Mouse (Mus musculus) lung, embryonic 15.5 days (tissue): ENCODE results near the gene Hnrnpf. TPM values are rescaled to one million over a fixed set of nuclear protein-coding genes. Genes with fewer than 3 reads are reported as not detected.

Source experiments
- ATAC-seq: fragments of 200-750 bp; cut with Nextera tagmentation; 2 replicates; pipeline ENCODE4 v1.8.0; 2017; ENCODE audit warnings: moderate number of reproducible peaks, borderline replicate concordance; ENCODE audit not compliant: low FRiP score, low TSS enrichment; ENCODE audit errors: extremely low read depth
- H3K27ac ChIP-seq: fragments of 300-500 bp; sonication (generic); 2 replicates; pipeline ENCODE4 v1.5.1; 2015; ENCODE audit warnings: moderate library complexity, mild to moderate bottlenecking, inconsistent platforms
- H3K27me3 ChIP-seq: fragments of 300-500 bp; sonication (generic); 2 replicates; pipeline ENCODE4 v1.6.1; 2015; ENCODE audit warnings: inconsistent platforms
- H3K36me3 ChIP-seq: fragments of 300-500 bp; sonication (generic); 2 replicates; pipeline ENCODE4 v1.6.1; 2015; ENCODE audit warnings: inconsistent platforms
- H3K4me1 ChIP-seq: fragments of 300-500 bp; sonication (generic); 2 replicates; pipeline ENCODE4 v1.6.1; 2015; ENCODE audit warnings: inconsistent platforms
- H3K4me2 ChIP-seq: fragments of 300-500 bp; sonication (generic); 2 replicates; pipeline ENCODE4 v1.6.1; 2015; ENCODE audit warnings: inconsistent platforms, mild to moderate bottlenecking, moderate library complexity
- H3K4me3 ChIP-seq: fragments of 300-500 bp; sonication (generic); 2 replicates; pipeline ENCODE4 v1.5.1; 2015; ENCODE audit warnings: mild to moderate bottlenecking, inconsistent platforms
- H3K9ac ChIP-seq: fragments of 300-500 bp; sonication (generic); 2 replicates; pipeline ENCODE4 v1.6.1; 2015; ENCODE audit warnings: inconsistent platforms
- H3K9me3 ChIP-seq: fragments of 300-500 bp; sonication (generic); 2 replicates; pipeline ENCODE4 v1.6.1; 2016; ENCODE audit warnings: inconsistent platforms
- WGBS: fragments of 180-500 bp; shearing (Covaris S2); methylation state at CpG from one replicate; pipeline ENCODE4 v1.1.7; 2015; 5-methylcytosine and 5-hydroxymethylcytosine counted together
- polyA plus RNA-seq: library from polyadenylated mRNA; unstranded; fragments of >200 nt; fragmentation: Nextera tagmentation; extraction: Ambion mirVana; gene quantifications from 2 replicates; pipeline ENCODE4 v1.2.1, GENCODE M21; 2015

Hnrnpf gene
- polyA plus RNA-seq, 1 experiment from 2014 or later: 788 TPM

DNA sequence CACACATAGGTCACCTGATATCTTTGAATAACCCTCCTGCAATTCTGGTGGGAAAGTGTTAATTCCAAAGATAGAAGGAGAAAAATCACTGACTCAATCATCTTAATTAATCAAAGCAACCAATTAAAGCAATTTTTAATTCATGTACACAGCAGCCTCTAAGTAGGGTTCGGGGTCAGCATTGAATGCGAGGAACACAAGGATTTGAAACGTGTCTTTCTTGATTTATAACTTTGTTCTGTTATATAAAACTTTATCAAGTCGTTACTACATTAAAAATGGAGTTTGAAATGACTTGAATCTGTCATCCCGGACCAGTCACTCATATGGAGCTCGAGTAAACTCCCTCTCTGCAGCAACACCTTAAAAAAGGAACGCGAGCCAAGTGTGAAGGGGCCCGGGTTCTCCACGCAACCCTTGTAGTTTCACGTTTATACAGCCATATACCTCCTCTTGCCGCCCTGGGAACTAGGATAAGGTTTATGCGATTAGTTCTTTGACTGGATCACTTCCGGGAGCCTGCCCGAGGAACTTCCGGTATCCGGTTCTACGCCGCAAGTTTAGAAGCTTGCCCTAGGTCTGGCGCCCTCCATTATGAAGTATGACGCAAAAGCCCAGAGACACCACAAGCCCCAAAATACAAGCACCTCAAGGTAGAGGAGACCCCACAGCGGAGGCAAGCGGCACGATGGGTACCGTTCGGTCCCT lies 21.3 kb upstream of the Hnrnpf start:
- no peaks in the 10 kb centered on the region for H3K27me3 ChIP-seq
- H3K27ac ChIP-seq: peak overlapping the region; percentile 100
- H3K9me3 ChIP-seq: no peaks in the 10 kb centered on the region
- H3K4me1 ChIP-seq: peaks cover 9% of the 10 kb centered on the region
- peak overlapping the region; percentile 58 for H3K9ac ChIP-seq
- ATAC-seq: peak; percentile 87; the same call in 1 of the 2 replicates
- no peaks in the 10 kb centered on the region for H3K36me3 ChIP-seq
- WGBS: 10% methylated on average over 26 of the region's 26 CpGs
- peak overlapping the region; percentile 71 for H3K4me2 ChIP-seq
- peak overlapping the region; percentile 51 for H3K4me3 ChIP-seq

DNA sequence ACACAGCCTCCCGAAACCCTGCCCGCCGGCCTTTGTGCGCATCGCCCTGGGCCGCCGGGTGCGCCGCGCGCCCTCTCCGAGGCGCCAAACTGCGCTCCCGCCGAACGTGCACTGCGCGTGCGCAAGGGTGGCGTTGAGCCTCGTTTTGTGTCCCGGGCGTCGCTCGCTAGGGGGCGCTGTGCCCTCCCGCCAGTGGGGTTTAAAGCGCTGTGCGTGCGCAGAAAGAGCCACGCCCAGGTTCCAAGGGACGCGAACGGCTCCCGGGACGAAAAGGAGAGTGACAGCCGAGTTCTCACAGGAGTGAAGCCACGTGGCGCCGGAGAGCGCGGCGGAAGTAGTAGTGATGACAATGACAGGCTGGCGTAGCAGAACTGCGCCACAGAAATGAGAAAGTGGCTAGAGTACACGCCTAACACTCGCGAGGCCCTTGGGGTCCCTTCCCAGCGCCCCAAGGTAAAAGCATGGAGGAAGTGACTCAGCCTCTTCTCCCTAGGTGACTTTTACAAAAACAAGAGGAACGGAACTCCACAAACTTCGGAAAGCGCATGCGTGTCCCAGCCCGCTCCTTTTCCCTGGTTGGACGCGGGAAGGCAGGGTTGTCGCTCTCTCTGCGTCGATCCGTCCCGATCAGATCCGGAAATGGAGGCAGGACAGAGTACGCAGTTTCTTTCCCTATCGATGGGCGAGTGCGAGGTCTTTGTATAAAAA lies 20.6 kb upstream of the Hnrnpf start:
- under 1% methylated on average over 67 of the region's 67 CpGs for WGBS
- H3K4me3 ChIP-seq: peak overlapping the region; percentile 51
- H3K4me2 ChIP-seq: peak overlapping the region; percentile 71
- H3K27me3 ChIP-seq: no peaks in the 10 kb centered on the region
- no peaks in the 10 kb centered on the region for H3K9me3 ChIP-seq
- peak; percentile 95 for ATAC-seq
- H3K36me3 ChIP-seq: no peaks in the 10 kb centered on the region
- peak overlapping the region; percentile 100 for H3K27ac ChIP-seq
- H3K4me1 ChIP-seq: peaks cover 9% of the 10 kb centered on the region
- peak overlapping the region; percentile 58 for H3K9ac ChIP-seq

DNA sequence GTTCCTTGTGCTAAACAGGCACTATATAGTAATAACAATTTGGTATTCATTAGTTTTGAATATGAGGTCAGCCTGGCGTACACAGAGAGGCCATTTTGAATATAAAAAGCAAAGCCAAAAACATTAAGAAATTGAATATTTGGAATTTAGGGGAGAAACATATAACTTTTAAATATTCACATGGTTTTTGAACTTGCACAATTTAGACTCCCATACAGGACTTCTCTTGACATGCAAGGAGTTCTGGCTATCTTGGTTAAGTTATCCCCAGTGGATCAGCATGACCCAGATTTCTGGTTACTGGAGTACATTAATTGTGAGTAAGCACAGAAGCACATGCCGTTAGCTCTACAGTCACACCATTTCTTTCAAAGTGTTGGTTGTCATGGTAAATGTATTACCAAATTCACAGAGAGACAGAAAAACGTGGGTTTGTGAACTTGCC lies 19.7 kb upstream of the Hnrnpf start:
- no peak for ATAC-seq

GRCm38 (mm10) chr6:117881229-117881628 lies 18.9 kb upstream of the Hnrnpf start:
- Histone ChIP-seq H3K4me1 (peaks cover 9% of the 10 kb centered on the region), H3K9me3 (no peaks in the 10 kb centered on the region), H3K4me2 (no peak overlapping the region), H3K36me3 (no peaks in the 10 kb centered on the region), H3K9ac (no peak overlapping the region), H3K27me3 (no peaks in the 10 kb centered on the region), H3K27ac (no peak overlapping the region), H3K4me3 (no peak overlapping the region)
- WGBS: 83% methylated on average over 7 of the region's 7 CpGs
- ATAC-seq: no peak

More for the DNA sequence above, 19.7 kb upstream of the Hnrnpf start:
- H3K4me3 ChIP-seq: peak overlapping the region; percentile 51
- no peaks in the 10 kb centered on the region for H3K9me3 ChIP-seq
- H3K4me1 ChIP-seq: peaks cover 9% of the 10 kb centered on the region
- no peaks in the 10 kb centered on the region for H3K27me3 ChIP-seq
- H3K4me2 ChIP-seq: peak overlapping the region; percentile 71
- no peaks in the 10 kb centered on the region for H3K36me3 ChIP-seq
- WGBS: 33% methylated on average over 3 of the region's 3 CpGs
- peak overlapping the region; percentile 53 for H3K9ac ChIP-seq
- H3K27ac ChIP-seq: peak overlapping the region; percentile 100

GRCm38 (mm10) chr6:117881997-117882396 lies 18.1 kb upstream of the Hnrnpf start:
- Histone ChIP-seq H3K4me1 (peaks cover 9% of the 10 kb centered on the region), H3K9me3 (no peaks in the 10 kb centered on the region), H3K4me3 (no peak overlapping the region), H3K27me3 (no peaks in the 10 kb centered on the region), H3K36me3 (no peaks in the 10 kb centered on the region), H3K4me2 (no peak overlapping the region), H3K9ac (no peak overlapping the region), H3K27ac (no peak overlapping the region)
- ATAC-seq: no peak
- 61% methylated on average over 7 of the region's 7 CpGs for WGBS

DNA sequence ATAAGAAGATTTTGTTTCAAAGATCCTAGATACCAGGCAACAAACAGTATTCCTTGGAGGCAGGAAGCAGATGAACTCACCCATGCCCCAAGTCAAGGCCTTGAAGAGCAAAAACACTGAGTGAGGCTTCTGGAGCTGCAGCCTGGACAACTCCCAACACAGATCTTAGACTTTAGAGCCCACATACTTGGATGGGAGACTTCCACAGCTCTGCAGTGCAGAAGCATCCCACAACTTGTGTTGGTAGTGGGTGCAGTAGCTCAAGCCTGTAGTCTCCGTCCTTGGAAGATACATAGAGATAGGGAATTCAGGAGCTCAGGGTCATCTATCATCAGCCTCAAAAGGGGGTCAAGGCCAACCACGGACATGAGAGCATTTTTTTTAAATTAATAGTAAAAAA lies 14.2 kb upstream of the Hnrnpf start:
- Histone ChIP-seq H3K4me1 (no peaks in the 10 kb centered on the region; the same call in 1 of the 2 replicates), H3K36me3 (no peaks in the 10 kb centered on the region), H3K9me3 (no peaks in the 10 kb centered on the region), H3K4me3 (no peak overlapping the region), H3K4me2 (no peak overlapping the region), H3K27ac (no peak overlapping the region), H3K27me3 (no peaks in the 10 kb centered on the region), H3K9ac (no peak overlapping the region)
- WGBS: 64% methylated on average over 2 of the region's 2 CpGs
- no peak for ATAC-seq

GRCm38 (mm10) chr6:117888032-117888431 lies 12.1 kb upstream of the Hnrnpf start:
- WGBS: 45% methylated on average over 1 of the region's 1 CpGs
- Histone ChIP-seq H3K9ac (no peak overlapping the region), H3K4me2 (no peak overlapping the region), H3K4me1 (no peaks in the 10 kb centered on the region), H3K27me3 (no peaks in the 10 kb centered on the region), H3K9me3 (no peaks in the 10 kb centered on the region), H3K36me3 (no peaks in the 10 kb centered on the region), H3K4me3 (no peak overlapping the region), H3K27ac (no peak overlapping the region)
- ATAC-seq: no peak

GRCm38 (mm10) chr6:117888642-117889096 lies 11.5 kb upstream of the Hnrnpf start:
- Histone ChIP-seq H3K4me1 (no peaks in the 10 kb centered on the region), H3K4me2 (no peak overlapping the region), H3K9ac (no peak overlapping the region), H3K4me3 (no peak overlapping the region), H3K27me3 (no peaks in the 10 kb centered on the region), H3K36me3 (no peaks in the 10 kb centered on the region), H3K9me3 (no peaks in the 10 kb centered on the region), H3K27ac (no peak overlapping the region)
- ATAC-seq: no peak
- 71% methylated on average over 2 of the region's 2 CpGs for WGBS

DNA sequence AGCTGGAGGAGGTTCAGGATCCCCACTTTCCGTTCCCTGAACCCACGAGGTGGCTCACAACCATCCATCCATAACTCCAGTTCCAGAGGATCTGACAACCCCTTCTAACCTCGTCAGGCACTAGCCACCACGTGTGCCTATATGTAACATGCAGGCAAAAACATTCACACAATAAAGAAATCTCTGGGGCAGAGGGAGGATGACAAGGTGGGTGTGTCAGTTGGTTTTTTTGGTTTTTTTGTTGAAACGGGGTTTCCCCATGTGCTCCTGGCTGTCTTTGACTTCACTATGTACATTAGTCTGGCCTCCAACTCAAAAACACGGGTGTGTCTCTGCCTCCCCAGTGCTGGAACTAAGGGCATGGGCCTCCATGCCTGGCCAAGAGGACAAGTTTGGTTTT lies 9.9 kb upstream of the Hnrnpf start:
- no peaks in the 10 kb centered on the region for H3K9me3 ChIP-seq
- ATAC-seq: no peak
- no peak overlapping the region for H3K9ac ChIP-seq
- no peak overlapping the region for H3K4me3 ChIP-seq
- H3K36me3 ChIP-seq: no peaks in the 10 kb centered on the region
- no peaks in the 10 kb centered on the region for H3K27me3 ChIP-seq
- 78% methylated on average over 6 of the region's 6 CpGs for WGBS
- H3K4me1 ChIP-seq: no peaks in the 10 kb centered on the region
- H3K27ac ChIP-seq: no peak overlapping the region
- H3K4me2 ChIP-seq: no peak overlapping the region

DNA sequence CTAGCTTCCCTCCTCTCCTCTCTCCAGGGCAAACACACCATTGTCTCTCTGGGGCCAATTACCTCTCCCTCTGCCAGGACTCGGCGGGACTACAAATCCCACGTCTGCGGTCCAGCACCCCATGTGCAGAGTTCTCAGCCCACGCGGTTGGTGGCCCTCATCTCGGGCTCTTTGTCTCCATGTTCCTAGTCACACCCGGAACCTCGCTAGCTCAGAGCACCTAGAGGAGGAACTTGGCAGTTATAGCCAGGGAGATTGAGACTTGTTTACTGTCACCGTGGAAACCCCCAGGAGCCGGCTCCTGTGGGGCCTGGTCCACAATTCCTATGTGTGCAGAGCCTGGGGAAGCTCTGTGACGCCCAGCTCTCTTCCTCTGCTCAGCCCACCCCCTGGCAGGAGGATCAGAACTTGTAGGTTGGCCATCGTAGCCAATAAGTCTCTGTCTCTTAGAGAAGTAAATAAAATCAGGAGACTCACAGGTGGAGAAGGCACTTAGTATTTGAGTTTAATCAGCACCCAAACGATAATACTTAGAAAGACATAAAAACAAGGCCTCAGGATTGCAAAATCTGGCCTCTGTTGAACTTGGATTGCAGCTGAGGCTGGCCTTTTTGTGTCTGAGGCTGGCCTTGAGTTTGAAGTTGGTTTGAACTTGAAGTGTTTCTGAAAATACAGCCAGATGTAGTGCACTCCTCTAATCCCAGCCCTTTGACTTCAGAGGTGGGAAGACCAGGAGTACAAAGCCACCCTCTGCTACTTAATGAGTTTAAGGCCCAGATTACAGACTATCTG lies 8.6 kb upstream of the Hnrnpf start:
- WGBS: 57% methylated on average over 14 of the region's 14 CpGs
- ATAC-seq: no peak
- H3K4me1 ChIP-seq: no peaks in the 10 kb centered on the region
- no peak overlapping the region for H3K4me3 ChIP-seq
- no peaks in the 10 kb centered on the region for H3K27me3 ChIP-seq
- H3K27ac ChIP-seq: no peak overlapping the region
- no peak overlapping the region for H3K4me2 ChIP-seq
- no peaks in the 10 kb centered on the region for H3K36me3 ChIP-seq
- no peak overlapping the region for H3K9ac ChIP-seq
- H3K9me3 ChIP-seq: no peaks in the 10 kb centered on the region

DNA sequence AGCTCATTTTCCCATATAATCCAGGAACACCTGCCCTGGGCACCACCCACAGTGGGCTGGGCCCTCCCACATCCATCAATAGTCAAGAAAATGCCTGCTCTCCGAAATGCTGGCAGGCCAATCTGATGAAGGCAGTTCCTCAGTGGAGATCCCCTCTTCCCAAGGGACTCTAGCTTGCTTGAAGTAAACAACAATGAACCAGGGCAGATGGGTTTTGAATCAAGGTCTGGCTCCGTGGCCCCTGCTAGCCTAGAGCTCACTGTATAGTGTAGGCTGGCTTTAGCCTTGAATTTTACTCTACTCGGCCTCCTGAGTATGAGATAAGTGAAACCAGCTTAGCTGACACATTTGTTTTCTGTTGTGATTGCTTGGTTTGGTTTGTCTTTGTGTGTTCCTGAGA lies 7.7 kb upstream of the Hnrnpf start:
- 51% methylated on average over 3 of the region's 3 CpGs for WGBS
- Histone ChIP-seq H3K4me2 (no peak overlapping the region), H3K27ac (no peak overlapping the region), H3K9ac (no peak overlapping the region), H3K9me3 (no peaks in the 10 kb centered on the region), H3K27me3 (no peaks in the 10 kb centered on the region), H3K4me3 (no peak overlapping the region), H3K4me1 (no peaks in the 10 kb centered on the region), H3K36me3 (no peaks in the 10 kb centered on the region)
- no peak for ATAC-seq

DNA sequence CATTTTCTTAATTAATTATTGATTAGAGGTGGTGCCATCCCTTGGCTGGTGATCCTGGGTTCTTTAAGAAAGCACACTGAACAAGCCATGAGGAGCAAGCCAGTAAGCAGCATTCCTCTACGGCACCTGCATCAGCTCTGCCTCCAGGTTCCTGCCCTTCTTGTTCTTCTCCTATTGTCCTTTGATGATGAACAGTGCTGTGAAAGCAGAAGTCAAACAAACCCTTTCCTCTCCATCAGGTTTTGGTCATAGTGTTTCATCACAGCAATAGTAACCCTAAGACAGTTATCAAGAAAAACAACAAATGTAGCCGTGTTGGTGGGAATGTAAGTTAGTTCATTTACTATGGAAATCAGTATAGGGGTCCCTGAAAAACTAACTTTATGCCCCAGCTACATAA lies 6.7 kb upstream of the Hnrnpf start:
- Histone ChIP-seq H3K9ac (no peak overlapping the region), H3K4me1 (no peaks in the 10 kb centered on the region), H3K36me3 (no peaks in the 10 kb centered on the region), H3K9me3 (no peaks in the 10 kb centered on the region), H3K27ac (no peak overlapping the region), H3K4me2 (no peak overlapping the region), H3K27me3 (no peaks in the 10 kb centered on the region), H3K4me3 (no peak overlapping the region)
- no peak for ATAC-seq
- 85% methylated on average over 2 of the region's 2 CpGs for WGBS
